Mouse (Mus musculus): ENCODE measurements around the gene Slc25a12. TPM values are rescaled to one million over a fixed set of nuclear protein-coding genes. Genes with fewer than 3 reads are reported as not detected.

Gene Slc25a12
- 28.0 and 32.2 TPM in 2 replicates for polyA plus RNA-seq (2014; fragmentation: Nextera tagmentation; extraction: Ambion mirVana)

- under 1% methylated on average over 57 of the region's 57 CpGs for WGBS
- Histone ChIP-seq H3K27ac (replicated peaks; ENCODE audit: low read depth, low read length) (peak within 1 kb of the TSS; percentile 56; the same call in 1 of the 2 replicates), H3K36me3 (ENCODE audit: control insufficient read depth, insufficient read depth, low read length) (no peaks in the 10 kb centered on the region), H3K4me1 (ENCODE audit: control insufficient read depth, insufficient read depth, low read length) (0 out of 2 replicates have a peak, but pooled peaks cover 2% of the 10 kb centered on the region), H3K4me3 (ENCODE audit: low read depth, low read length) (peak within 1 kb of the TSS; percentile 68), H3K27me3 (ENCODE audit: control insufficient read depth, insufficient read depth, low read length) (no peaks in the 10 kb centered on the region), H3K4me2 (ENCODE audit: low read depth, severe bottlenecking) (peak within 1 kb of the TSS; percentile 75), H3K9me3 (ENCODE audit: control insufficient read depth, low read length) (no peaks in the 10 kb centered on the region), H3K9ac (ENCODE audit: low read length) (peak within 1 kb of the TSS; percentile 68)
- peak; percentile 87 for ATAC-seq (ENCODE audit: insufficient number of reproducible peaks, low FRiP score, low TSS enrichment, low read depth)
- DNase-seq (ENCODE audit: low spot score): peak; percentile 85
Observed at GRCm38 (mm10) chr2:71367125-71367880, at the start of gene Slc25a12. TSS of gene Slc25a12 (minus strand) at chr2:71367749.

DNA sequence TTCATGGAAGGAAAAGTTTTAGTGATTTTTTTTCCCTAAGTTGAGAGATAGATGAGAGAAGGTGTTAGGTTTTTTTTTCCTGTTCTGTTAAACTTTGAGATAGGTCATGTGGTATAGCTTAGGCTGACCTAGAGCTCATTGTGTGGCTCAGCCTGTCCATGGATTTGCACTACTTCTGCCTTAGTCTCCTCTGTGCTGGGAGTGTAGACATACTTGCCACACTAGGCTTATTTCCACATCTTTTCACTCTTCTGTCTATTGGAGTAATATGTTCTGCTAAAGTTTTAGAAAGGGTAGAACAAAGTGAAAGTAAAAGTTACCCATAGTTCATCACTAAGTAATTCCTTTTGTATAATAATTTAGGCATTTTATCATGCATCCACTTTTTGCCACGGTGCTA, 38.1 kb upstream of the Slc25a12 start:
- H3K9me3 ChIP-seq (ENCODE audit: control insufficient read depth, low read length): no peaks in the 10 kb centered on the region
- no peak overlapping the region for H3K9ac ChIP-seq (ENCODE audit: low read length)
- H3K4me2 ChIP-seq (ENCODE audit: low read depth, severe bottlenecking): no peak overlapping the region
- WGBS: 98% methylated on average over 1 of the region's 1 CpGs
- no peaks in the 10 kb centered on the region for H3K27me3 ChIP-seq (ENCODE audit: control insufficient read depth, insufficient read depth, low read length)
- H3K36me3 ChIP-seq (ENCODE audit: control insufficient read depth, insufficient read depth, low read length): no peaks in the 10 kb centered on the region; the same call in 1 of the 2 replicates
- ATAC-seq (ENCODE audit: insufficient number of reproducible peaks, low FRiP score, low TSS enrichment, low read depth) (no peak), DNase-seq (ENCODE audit: low spot score) (no peak)
- H3K27ac ChIP-seq (replicated peaks; ENCODE audit: low read depth, low read length): no peak overlapping the region
- no peaks in the 10 kb centered on the region for H3K4me1 ChIP-seq (ENCODE audit: control insufficient read depth, insufficient read depth, low read length)
- H3K4me3 ChIP-seq (ENCODE audit: low read depth, low read length): no peak overlapping the region

- Histone ChIP-seq H3K27ac (replicated peaks; ENCODE audit: low read depth, low read length) (no peak overlapping the region; the same call in 1 of the 2 replicates), H3K4me2 (ENCODE audit: low read depth, severe bottlenecking) (peak overlapping the region; percentile 66), H3K4me3 (ENCODE audit: low read depth, low read length) (peak overlapping the region; percentile 73), H3K9ac (ENCODE audit: low read length) (peak overlapping the region; percentile 84), H3K4me1 (ENCODE audit: control insufficient read depth, insufficient read depth, low read length) (no peaks in the 10 kb centered on the region; the same call in 1 of the 2 replicates), H3K27me3 (ENCODE audit: control insufficient read depth, insufficient read depth, low read length) (no peaks in the 10 kb centered on the region), H3K36me3 (ENCODE audit: control insufficient read depth, insufficient read depth, low read length) (0 out of 2 replicates have a peak, but pooled peaks cover 2% of the 10 kb centered on the region), H3K9me3 (ENCODE audit: control insufficient read depth, low read length) (no peaks in the 10 kb centered on the region)
- 68% methylated on average over 9 of the region's 9 CpGs for WGBS
- ATAC-seq (ENCODE audit: insufficient number of reproducible peaks, low FRiP score, low TSS enrichment, low read depth) (no peak), DNase-seq (ENCODE audit: low spot score) (no peak)
Observed at GRCm38 (mm10) chr2:71389864-71390263, 22.3 kb upstream of the Slc25a12 start.

DNA sequence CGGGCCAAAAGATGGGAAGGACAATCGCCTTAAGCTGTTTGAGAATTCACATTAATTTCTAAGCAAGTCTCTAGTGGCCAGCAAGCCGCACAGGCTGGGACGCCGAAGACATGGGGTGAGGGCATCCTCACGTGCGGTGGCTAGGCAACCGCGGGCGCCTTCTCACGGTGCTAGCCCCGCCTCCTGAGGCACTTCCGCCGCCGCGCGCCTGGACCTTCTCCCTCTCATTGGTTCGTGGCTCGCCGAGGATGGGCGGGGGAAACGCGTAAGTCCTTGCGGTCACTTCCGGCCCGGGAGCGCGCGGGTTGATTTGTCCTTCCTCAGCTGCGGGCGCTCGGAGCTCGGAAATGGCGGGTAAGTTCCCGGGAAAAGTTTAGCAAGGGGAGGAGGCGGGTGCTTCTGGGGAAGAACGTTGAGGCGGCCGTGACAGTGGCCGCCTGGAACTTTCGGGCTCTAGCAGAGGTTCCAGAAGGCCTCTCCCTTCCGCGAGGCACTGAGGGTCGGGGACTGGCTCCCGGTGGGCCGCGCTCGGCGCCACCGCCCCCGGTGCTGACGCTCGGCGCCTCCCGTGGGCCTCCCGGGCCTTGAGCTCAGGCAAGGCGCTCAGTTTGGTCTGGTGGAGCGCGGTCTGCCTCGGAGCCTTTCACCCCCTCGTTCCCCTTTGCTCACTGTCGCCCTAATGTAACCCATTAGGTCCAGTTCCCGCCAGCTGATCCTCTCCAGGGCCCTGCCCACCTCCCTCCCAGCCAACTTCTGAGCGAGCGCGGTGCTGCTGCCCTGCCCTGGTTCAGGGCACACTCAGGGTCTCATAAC, 21.6 kb upstream of the Slc25a12 start, which contains the start of gene Hat1:
Gene Hat1, plus strand, starts transcription at position 8 of the 813 bp plus-strand sequence.
- H3K36me3 ChIP-seq (ENCODE audit: control insufficient read depth, insufficient read depth, low read length): no peaks in the 10 kb centered on the region
- ATAC-seq (ENCODE audit: insufficient number of reproducible peaks, low FRiP score, low TSS enrichment, low read depth) (peak; percentile 97), DNase-seq (ENCODE audit: low spot score) (peak; percentile 98)
- no peaks in the 10 kb centered on the region for H3K27me3 ChIP-seq (ENCODE audit: control insufficient read depth, insufficient read depth, low read length)
- H3K27ac ChIP-seq (replicated peaks; ENCODE audit: low read depth, low read length): peak within 1 kb of the TSS; percentile 50; the same call in 1 of the 2 replicates
- H3K9me3 ChIP-seq (ENCODE audit: control insufficient read depth, low read length): no peaks in the 10 kb centered on the region
- peak within 1 kb of the TSS; percentile 73 for H3K4me3 ChIP-seq (ENCODE audit: low read depth, low read length)
- H3K4me2 ChIP-seq (ENCODE audit: low read depth, severe bottlenecking): peak within 1 kb of the TSS; percentile 66
- H3K4me1 ChIP-seq (ENCODE audit: control insufficient read depth, insufficient read depth, low read length): no peaks in the 10 kb centered on the region; the same call in 1 of the 2 replicates
- peak within 1 kb of the TSS; percentile 84 for H3K9ac ChIP-seq (ENCODE audit: low read length)
- WGBS: under 1% methylated on average over 63 of the region's 66 CpGs

DNA sequence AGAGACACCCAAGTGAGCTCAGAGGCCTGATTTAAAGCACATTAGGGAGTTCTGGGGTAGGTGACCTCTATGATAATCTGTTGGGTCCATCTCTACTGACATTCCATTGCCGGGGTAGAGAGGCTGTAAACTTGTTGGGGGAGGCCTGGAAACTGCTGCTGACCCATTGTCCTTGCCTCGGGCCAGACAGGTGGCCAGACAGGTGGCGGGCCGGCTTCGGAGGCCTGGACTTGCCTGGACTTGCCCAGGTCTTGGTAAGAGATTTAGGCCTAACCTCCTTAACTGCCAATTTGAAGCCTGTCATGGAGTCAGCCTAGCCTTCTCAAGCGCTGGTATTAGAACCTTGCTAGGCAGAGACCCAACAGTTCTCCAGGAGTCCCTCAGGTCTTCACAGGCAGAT, 20.2 kb upstream of the Slc25a12 start:
- Histone ChIP-seq H3K36me3 (ENCODE audit: control insufficient read depth, insufficient read depth, low read length) (no peaks in the 10 kb centered on the region), H3K9me3 (ENCODE audit: control insufficient read depth, low read length) (no peaks in the 10 kb centered on the region), H3K4me2 (ENCODE audit: low read depth, severe bottlenecking) (no peak overlapping the region), H3K27me3 (ENCODE audit: control insufficient read depth, insufficient read depth, low read length) (no peaks in the 10 kb centered on the region), H3K9ac (ENCODE audit: low read length) (no peak overlapping the region), H3K4me3 (ENCODE audit: low read depth, low read length) (no peak overlapping the region), H3K4me1 (ENCODE audit: control insufficient read depth, insufficient read depth, low read length) (no peaks in the 10 kb centered on the region; the same call in 1 of the 2 replicates), H3K27ac (replicated peaks; ENCODE audit: low read depth, low read length) (no peak overlapping the region)
- DNase-seq (ENCODE audit: low spot score): no peak
- 72% methylated on average over 6 of the region's 6 CpGs for WGBS
- no peak for ATAC-seq (ENCODE audit: insufficient number of reproducible peaks, low FRiP score, low TSS enrichment, low read depth)

DNA sequence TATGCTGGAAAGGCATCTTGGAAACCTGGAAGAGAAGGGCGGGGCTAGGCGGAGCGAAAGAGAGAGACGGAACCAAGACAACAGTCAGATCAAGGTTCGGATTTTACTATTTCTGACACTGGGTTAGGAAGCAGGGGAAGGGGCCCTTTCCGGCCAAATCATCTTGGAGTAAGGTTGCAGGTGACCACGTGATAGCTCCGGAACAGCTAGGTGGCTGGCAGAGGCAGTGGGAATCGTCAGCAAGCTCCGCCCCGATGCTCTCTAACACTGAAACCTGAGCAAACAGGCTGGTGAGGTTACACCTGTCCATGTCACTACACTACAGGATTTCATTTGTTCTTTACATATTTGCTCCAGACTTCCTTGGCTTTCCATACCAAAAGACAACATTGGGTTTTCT, 16.3 kb upstream of the Slc25a12 start:
- no peaks in the 10 kb centered on the region for H3K9me3 ChIP-seq (ENCODE audit: control insufficient read depth, low read length)
- DNase-seq (ENCODE audit: low spot score) (no peak), ATAC-seq (ENCODE audit: insufficient number of reproducible peaks, low FRiP score, low TSS enrichment, low read depth) (no peak)
- H3K4me1 ChIP-seq (ENCODE audit: control insufficient read depth, insufficient read depth, low read length): no peaks in the 10 kb centered on the region
- no peaks in the 10 kb centered on the region for H3K27me3 ChIP-seq (ENCODE audit: control insufficient read depth, insufficient read depth, low read length)
- H3K4me3 ChIP-seq (ENCODE audit: low read depth, low read length): no peak overlapping the region
- H3K36me3 ChIP-seq (ENCODE audit: control insufficient read depth, insufficient read depth, low read length): no peaks in the 10 kb centered on the region
- 35% methylated on average over 11 of the region's 11 CpGs for WGBS
- no peak overlapping the region for H3K9ac ChIP-seq (ENCODE audit: low read length)
- peak overlapping the region; percentile 16; the same call in 1 of the 2 replicates for H3K4me2 ChIP-seq (ENCODE audit: low read depth, severe bottlenecking)
- H3K27ac ChIP-seq (replicated peaks; ENCODE audit: low read depth, low read length): no peak overlapping the region

- no peak for ATAC-seq (ENCODE audit: insufficient number of reproducible peaks, low FRiP score, low TSS enrichment, low read depth)
- Histone ChIP-seq H3K9ac (ENCODE audit: low read length) (no peak overlapping the region), H3K36me3 (ENCODE audit: control insufficient read depth, insufficient read depth, low read length) (no peaks in the 10 kb centered on the region), H3K4me2 (ENCODE audit: low read depth, severe bottlenecking) (no peak overlapping the region), H3K9me3 (ENCODE audit: control insufficient read depth, low read length) (no peaks in the 10 kb centered on the region), H3K4me1 (ENCODE audit: control insufficient read depth, insufficient read depth, low read length) (no peaks in the 10 kb centered on the region), H3K4me3 (ENCODE audit: low read depth, low read length) (no peak overlapping the region), H3K27me3 (ENCODE audit: control insufficient read depth, insufficient read depth, low read length) (no peaks in the 10 kb centered on the region), H3K27ac (replicated peaks; ENCODE audit: low read depth, low read length) (no peak overlapping the region)
- DNase-seq (ENCODE audit: low spot score): no peak
- WGBS: 79% methylated on average over 4 of the region's 4 CpGs
Observed at GRCm38 (mm10) chr2:71381962-71382361, 14.4 kb upstream of the Slc25a12 start.

GRCm38 (mm10) chr2:71377426-71377825, 9.9 kb upstream of the Slc25a12 start:
- H3K36me3 ChIP-seq (ENCODE audit: control insufficient read depth, insufficient read depth, low read length): no peaks in the 10 kb centered on the region
- ATAC-seq (ENCODE audit: insufficient number of reproducible peaks, low FRiP score, low TSS enrichment, low read depth): no peak
- no peak overlapping the region for H3K27ac ChIP-seq (replicated peaks; ENCODE audit: low read depth, low read length)
- no peak overlapping the region for H3K9ac ChIP-seq (ENCODE audit: low read length)
- no peak overlapping the region for H3K4me3 ChIP-seq (ENCODE audit: low read depth, low read length)
- no peaks in the 10 kb centered on the region for H3K9me3 ChIP-seq (ENCODE audit: control insufficient read depth, low read length)
- 92% methylated on average over 5 of the region's 5 CpGs for WGBS
- no peaks in the 10 kb centered on the region for H3K4me1 ChIP-seq (ENCODE audit: control insufficient read depth, insufficient read depth, low read length)
- no peak for DNase-seq (ENCODE audit: low spot score)
- no peak overlapping the region for H3K4me2 ChIP-seq (ENCODE audit: low read depth, severe bottlenecking)
- H3K27me3 ChIP-seq (ENCODE audit: control insufficient read depth, insufficient read depth, low read length): no peaks in the 10 kb centered on the region

Measured in limb, embryonic 11.5 days (tissue).